Mouse (Mus musculus) lung, postnatal 0 days (tissue): ENCODE measurements around the gene Inip. TPM values are rescaled to one million over a fixed set of nuclear protein-coding genes. Genes with fewer than 3 reads are reported as not detected.

Experiments used
- ATAC-seq: fragments of 200-750 bp; cut with Nextera tagmentation; 2 replicates; pipeline ENCODE4 v1.8.0; 2017; ENCODE audit warnings: moderate library complexity
- DNase-seq: peaks from one replicate; pipeline ENCODE4 v3.0.0-alpha.2; 2016; ENCODE audit warnings: low spot score
- H3K27ac ChIP-seq: fragments of 300-500 bp; sonication (generic); 2 replicates; pipeline ENCODE4 v1.5.1; 2014; ENCODE audit warnings: antibody characterized with exemption, mild to moderate bottlenecking, low read length, mixed read lengths
- H3K27me3 ChIP-seq: fragments of 300-500 bp; sonication (generic); replicated peaks from 2 replicates; pipeline ENCODE4 v1.6.1; 2014; ENCODE audit warnings: low read length, mixed read lengths; ENCODE audit not compliant: insufficient read depth
- H3K36me3 ChIP-seq: fragments of 300-500 bp; sonication (generic); 2 replicates; pipeline ENCODE4 v1.6.1; 2014; ENCODE audit warnings: low read length, mixed read lengths; ENCODE audit not compliant: insufficient read depth
- H3K4me1 ChIP-seq: fragments of 300-500 bp; sonication (generic); 2 replicates; pipeline ENCODE4 v1.6.1; 2014; ENCODE audit warnings: antibody characterized with exemption, low read depth, low read length, mixed read lengths; ENCODE audit not compliant: insufficient read depth
- H3K4me2 ChIP-seq: fragments of 300-500 bp; sonication (generic); replicated peaks from 2 replicates; pipeline ENCODE4 v1.6.1; 2014; ENCODE audit warnings: low read depth, mild to moderate bottlenecking, low read length, moderate library complexity, mixed read lengths
- H3K4me3 ChIP-seq: fragments of 300-500 bp; sonication (generic); 2 replicates; pipeline ENCODE4 v1.5.1; 2014; ENCODE audit warnings: low read depth, low read length
- H3K9ac ChIP-seq: fragments of 300-500 bp; sonication (generic); replicated peaks from 2 replicates; pipeline ENCODE4 v1.6.1; 2014; ENCODE audit warnings: low read depth, mild to moderate bottlenecking
- H3K9me3 ChIP-seq: fragments of 300-500 bp; sonication (generic); 2 replicates; pipeline ENCODE4 v1.6.1; 2016; ENCODE audit warnings: low read length, mixed read lengths
- CTCF ChIP-seq: IDR thresholded peaks from 2 replicates; pipeline ENCODE4 v1.5.1; 2016; ENCODE audit warnings: antibody characterized with exemption, mild to moderate bottlenecking
- EP300 ChIP-seq: IDR thresholded peaks from 2 replicates; pipeline ENCODE4 v1.6.1; 2016; ENCODE audit warnings: antibody characterized with exemption, mild to moderate bottlenecking, control low read depth
- WGBS: fragments of 180-500 bp; shearing (Covaris S2); extraction: QIAGEN DNeasy Blood & Tissue Kit; methylation state at CpG from one replicate; pipeline ENCODE4 v1.1.7; 2014; 5-methylcytosine and 5-hydroxymethylcytosine counted together
- polyA plus RNA-seq: library from polyadenylated mRNA; unstranded; fragments of >200 nt; fragmentation: Nextera tagmentation; extraction: Ambion mirVana; gene quantifications from 2 replicates; pipeline ENCODE4 v1.2.1, GENCODE M21; 2015

Inip gene
- polyA plus RNA-seq, 1 experiment from 2014 or later = 26.8 TPM

GRCm38 (mm10) chr4:59832810-59833209 is 31.4 kb upstream of the Inip start:
- no peaks in the 10 kb centered on the region for H3K9me3 ChIP-seq
- no peak overlapping the region for H3K4me3 ChIP-seq
- WGBS = 47% methylated on average over 6 of the region's 6 CpGs
- no peak overlapping the region for H3K9ac ChIP-seq
- H3K27me3 ChIP-seq = no peaks in the 10 kb centered on the region
- TF ChIP-seq EP300 (no peak), CTCF (no peak)
- ATAC-seq (no peak), DNase-seq (no peak)
- no peak overlapping the region for H3K4me2 ChIP-seq
- H3K27ac ChIP-seq = no peak overlapping the region; the same call in 1 of the 2 replicates
- H3K36me3 ChIP-seq = no peaks in the 10 kb centered on the region
- H3K4me1 ChIP-seq = peaks cover 4% of the 10 kb centered on the region

GRCm38 (mm10) chr4:59831038-59831437 is 29.6 kb upstream of the Inip start:
- no peaks in the 10 kb centered on the region for H3K9me3 ChIP-seq
- H3K4me1 ChIP-seq = no peaks in the 10 kb centered on the region
- no peak overlapping the region for H3K9ac ChIP-seq
- peak overlapping the region; percentile 6 for H3K27ac ChIP-seq
- peak; percentile 99 for TF ChIP-seq EP300
- no peak for TF ChIP-seq CTCF
- DNase-seq = peak; percentile 86
- ATAC-seq = peak; percentile 94
- no peak overlapping the region for H3K4me2 ChIP-seq
- H3K36me3 ChIP-seq = no peaks in the 10 kb centered on the region
- WGBS = 44% methylated on average over 5 of the region's 5 CpGs
- no peaks in the 10 kb centered on the region for H3K27me3 ChIP-seq
- H3K4me3 ChIP-seq = no peak overlapping the region

DNA sequence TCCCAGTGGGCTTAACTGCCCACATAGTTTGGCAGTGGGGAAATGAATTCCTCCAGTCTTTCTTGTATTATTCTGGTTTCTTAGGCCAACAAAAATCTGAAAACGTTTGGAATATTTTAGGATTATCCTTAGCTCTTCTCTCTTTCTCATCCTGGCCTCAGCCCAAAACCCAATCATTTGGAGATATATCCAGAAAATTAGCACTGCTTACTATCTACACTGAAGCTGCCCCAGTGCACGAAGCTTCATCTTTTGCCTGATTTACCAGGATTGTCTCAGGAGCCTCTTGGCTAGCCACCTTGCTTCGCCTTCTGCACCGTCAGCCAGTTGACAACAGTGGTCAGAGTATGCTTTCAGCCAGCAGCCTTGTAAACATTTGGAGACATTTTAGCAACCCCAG is 27.7 kb upstream of the Inip start:
- Histone ChIP-seq H3K9ac (no peak overlapping the region), H3K4me1 (no peaks in the 10 kb centered on the region), H3K4me2 (no peak overlapping the region), H3K9me3 (no peaks in the 10 kb centered on the region), H3K4me3 (no peak overlapping the region), H3K36me3 (no peaks in the 10 kb centered on the region), H3K27ac (no peak overlapping the region), H3K27me3 (no peaks in the 10 kb centered on the region)
- TF ChIP-seq CTCF (no peak), EP300 (no peak)
- ATAC-seq = no peak
- DNase-seq = no peak
- WGBS = 70% methylated on average over 4 of the region's 4 CpGs

DNA sequence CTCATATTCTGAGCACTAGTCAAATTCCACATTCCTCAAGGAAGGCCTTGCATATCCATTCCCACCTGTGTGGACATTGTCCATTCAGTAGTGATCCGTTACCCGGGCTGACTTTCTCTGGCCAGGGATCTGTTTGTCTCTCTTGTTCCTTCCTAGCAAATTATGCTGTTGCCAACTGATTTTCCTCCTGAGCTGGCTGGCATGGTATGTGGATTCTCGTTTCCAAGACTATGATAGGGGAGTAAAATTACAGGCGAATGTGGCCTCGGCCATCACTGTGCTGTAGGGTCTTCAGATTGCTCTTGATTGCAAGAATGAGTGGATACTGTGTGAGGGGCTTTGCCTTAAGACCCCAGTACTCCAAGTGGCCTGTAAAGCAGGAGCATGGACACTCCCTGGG is 25.0 kb upstream of the Inip start:
- Histone ChIP-seq H3K9ac (no peak overlapping the region), H3K4me2 (no peak overlapping the region), H3K9me3 (no peaks in the 10 kb centered on the region), H3K27ac (no peak overlapping the region), H3K36me3 (no peaks in the 10 kb centered on the region), H3K4me3 (no peak overlapping the region), H3K4me1 (peaks cover 6% of the 10 kb centered on the region; the same call in 1 of the 2 replicates), H3K27me3 (no peaks in the 10 kb centered on the region)
- WGBS = 90% methylated on average over 5 of the region's 5 CpGs
- TF ChIP-seq CTCF (no peak), EP300 (no peak)
- no peak for DNase-seq
- no peak for ATAC-seq

GRCm38 (mm10) chr4:59825634-59826033 is 24.2 kb upstream of the Inip start:
- Histone ChIP-seq H3K4me3 (no peak overlapping the region), H3K4me1 (peaks cover 6% of the 10 kb centered on the region; the same call in 1 of the 2 replicates), H3K4me2 (no peak overlapping the region), H3K36me3 (no peaks in the 10 kb centered on the region), H3K27me3 (no peaks in the 10 kb centered on the region), H3K9ac (no peak overlapping the region), H3K27ac (no peak overlapping the region), H3K9me3 (no peaks in the 10 kb centered on the region)
- 82% methylated on average over 6 of the region's 6 CpGs for WGBS
- ATAC-seq (no peak), DNase-seq (no peak)
- TF ChIP-seq CTCF (no peak), EP300 (no peak)

- WGBS = 83% methylated on average over 5 of the region's 5 CpGs
- peaks cover 6% of the 10 kb centered on the region; the same call in 1 of the 2 replicates for H3K4me1 ChIP-seq
- no peaks in the 10 kb centered on the region for H3K27me3 ChIP-seq
- DNase-seq = no peak
- H3K4me3 ChIP-seq = no peak overlapping the region
- H3K4me2 ChIP-seq = no peak overlapping the region
- TF ChIP-seq CTCF (no peak), EP300 (no peak)
- no peak overlapping the region for H3K27ac ChIP-seq
- ATAC-seq = no peak
- H3K36me3 ChIP-seq = no peaks in the 10 kb centered on the region
- no peaks in the 10 kb centered on the region for H3K9me3 ChIP-seq
- H3K9ac ChIP-seq = no peak overlapping the region
Measured at GRCm38 (mm10) chr4:59824860-59825259, 23.5 kb upstream of the Inip start.

DNA sequence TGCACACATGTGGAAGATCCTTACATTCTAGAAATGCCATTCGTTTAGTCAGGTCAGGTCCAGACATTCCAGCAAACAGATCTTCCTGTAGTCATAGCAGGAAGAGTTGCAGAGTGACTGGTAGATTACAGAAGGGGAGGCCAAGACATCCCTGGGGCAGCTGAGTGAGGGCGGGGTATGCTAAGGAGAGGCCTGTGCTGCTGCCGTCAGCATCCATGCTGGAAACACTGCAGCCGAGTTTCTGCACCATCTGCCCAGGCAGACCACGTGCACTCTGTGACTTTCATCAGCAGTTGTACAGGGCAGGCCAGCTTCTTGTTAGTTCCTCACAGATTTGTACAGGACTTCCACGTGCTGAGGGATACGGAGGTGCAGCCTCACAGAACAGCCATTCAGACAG is 22.1 kb upstream of the Inip start:
- DNase-seq (no peak), ATAC-seq (no peak)
- no peak overlapping the region for H3K27ac ChIP-seq
- no peak overlapping the region for H3K4me3 ChIP-seq
- no peak for TF ChIP-seq CTCF
- TF ChIP-seq EP300 = no peak
- H3K27me3 ChIP-seq = no peaks in the 10 kb centered on the region
- H3K9ac ChIP-seq = no peak overlapping the region
- 53% methylated on average over 7 of the region's 7 CpGs for WGBS
- H3K4me2 ChIP-seq = no peak overlapping the region
- no peaks in the 10 kb centered on the region for H3K9me3 ChIP-seq
- H3K4me1 ChIP-seq = peaks cover 10% of the 10 kb centered on the region; the same call in 1 of the 2 replicates
- H3K36me3 ChIP-seq = no peaks in the 10 kb centered on the region
